Mouse (Mus musculus): ENCODE data around the gene Mat2a.
A peak's percentile ranks its signal among the peaks of the same experiment; 100 is the strongest.
"Not testable (repeated sequence)": the region's sequence is repeated elsewhere in the genome, so short reads cannot be mapped to it uniquely, and the experiment has no call there.

The Mat2a gene

GRCm38 (mm10) chr6:72439355-72440185, at the start of gene Mat2a:
Mat2a (minus strand) TSS chr6:72439558.
- DNase-seq (ENCODE audit: low spot score in 2 of 2): peak; percentile 94

- no peak for DNase-seq (ENCODE audit: low spot score in 2 of 2)
These were observed 49.5 kb upstream of the Mat2a start for GRCm38 (mm10) chr6:72488850-72489249.

GRCm38 (mm10) chr6:72487282-72487681, 47.9 kb upstream of the Mat2a start:
- no peak for DNase-seq (ENCODE audit: low spot score in 2 of 2)

GRCm38 (mm10) chr6:72486307-72486706, 46.9 kb upstream of the Mat2a start:
- no peak for DNase-seq (ENCODE audit: low spot score in 2 of 2)

- no peak for DNase-seq (ENCODE audit: low spot score in 2 of 2)
These were observed 45.5 kb upstream of the Mat2a start for GRCm38 (mm10) chr6:72484887-72485286.

- no peak for DNase-seq (ENCODE audit: low spot score in 2 of 2)
These were observed 42.8 kb upstream of the Mat2a start for GRCm38 (mm10) chr6:72482156-72482555.

GRCm38 (mm10) chr6:72480422-72480702, 41.0 kb upstream of the Mat2a start:
- no peak for DNase-seq (ENCODE audit: low spot score in 2 of 2)

GRCm38 (mm10) chr6:72479645-72480421, 40.5 kb upstream of the Mat2a start:
- no peak for DNase-seq (ENCODE audit: low spot score in 2 of 2)

GRCm38 (mm10) chr6:72478691-72479090, 39.3 kb upstream of the Mat2a start:
- DNase-seq (ENCODE audit: low spot score in 2 of 2): not testable (repeated sequence)

GRCm38 (mm10) chr6:72477621-72478020, 38.3 kb upstream of the Mat2a start:
- no peak for DNase-seq (ENCODE audit: low spot score in 2 of 2)

GRCm38 (mm10) chr6:72476836-72477235, 37.5 kb upstream of the Mat2a start:
- no peak for DNase-seq (ENCODE audit: low spot score in 2 of 2)

- no peak for DNase-seq (ENCODE audit: low spot score in 2 of 2)
These were observed 36.0 kb upstream of the Mat2a start for GRCm38 (mm10) chr6:72475221-72475985.

- peak in 1 of 2 experiments; percentile 47 for DNase-seq (ENCODE audit: low spot score in 2 of 2)
These were observed 34.1 kb upstream of the Mat2a start for GRCm38 (mm10) chr6:72473264-72474041.

- no peak for DNase-seq (ENCODE audit: low spot score in 2 of 2)
These were observed 26.8 kb upstream of the Mat2a start for GRCm38 (mm10) chr6:72466171-72466570.

GRCm38 (mm10) chr6:72465361-72466157, 26.2 kb upstream of the Mat2a start:
- DNase-seq (ENCODE audit: low spot score in 2 of 2): no peak

GRCm38 (mm10) chr6:72462550-72463257, 23.3 kb upstream of the Mat2a start:
- not testable (repeated sequence) for DNase-seq (ENCODE audit: low spot score in 2 of 2)

- no peak for DNase-seq (ENCODE audit: low spot score in 2 of 2)
These were observed 20.9 kb upstream of the Mat2a start for GRCm38 (mm10) chr6:72460036-72460801.

GRCm38 (mm10) chr6:72458921-72459320, 19.6 kb upstream of the Mat2a start:
- no peak for DNase-seq (ENCODE audit: low spot score in 2 of 2)

- DNase-seq (ENCODE audit: low spot score in 2 of 2): no peak
These were observed 19.1 kb upstream of the Mat2a start for GRCm38 (mm10) chr6:72458418-72458817.

All from urinary bladder, postnatal 4 days (tissue).